Mouse (Mus musculus) cerebellum, postnatal 14 days (tissue): ENCODE measurements around the gene Hnf4a.
"Not testable (repeated sequence)": the region's sequence is repeated elsewhere in the genome, so short reads cannot be mapped to it uniquely, and the experiment has no call there.

Experiments
- DNase-seq, 2 experiments: peaks; one replicate each; pipeline ENCODE4 v3.0.0; 2021; ENCODE audit warnings: mixed read lengths in 2 of 2

Hnf4a gene

GRCm38 (mm10) chr2:163596057-163596872 lies 89.7 kb downstream of the Hnf4a start:
- DNase-seq, result peak in 1 of 2 experiments; percentile 15

DNA sequence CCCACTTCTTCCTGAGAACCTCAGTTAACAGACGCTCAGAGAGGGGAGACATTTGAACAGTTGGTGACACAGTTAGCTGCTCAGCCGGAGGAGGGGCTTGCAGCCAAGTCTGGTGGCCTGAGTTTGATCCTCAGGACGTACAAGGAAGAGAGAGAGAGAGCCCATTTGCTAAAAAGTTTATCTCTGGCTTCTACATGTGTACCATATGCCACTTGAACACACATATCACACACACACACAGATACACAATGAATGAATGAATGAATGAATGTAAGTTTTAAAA lies 90.2 kb downstream of the Hnf4a start:
- DNase-seq, result peak; percentile 45 to 59

DNA sequence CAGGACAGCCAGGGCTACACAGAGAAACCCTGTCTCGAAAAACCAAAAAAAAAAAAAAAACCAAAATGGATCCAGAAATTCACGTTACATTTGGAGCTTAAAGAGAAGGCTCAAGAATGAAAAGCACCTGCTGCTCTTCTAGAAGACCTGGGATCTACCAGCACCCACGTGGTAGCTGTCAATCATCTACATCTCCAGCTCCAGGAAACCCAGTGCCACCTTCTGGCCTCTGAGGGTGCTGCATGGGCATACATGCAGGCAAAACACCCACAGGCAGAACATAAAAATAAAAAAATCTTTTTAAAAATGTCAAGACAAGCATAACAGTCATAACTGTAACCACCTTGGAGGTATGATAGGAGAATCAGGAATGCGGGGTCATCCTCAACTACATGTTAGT lies 91.1 kb downstream of the Hnf4a start:
- peak; percentile 58 to 81 for DNase-seq

DNA sequence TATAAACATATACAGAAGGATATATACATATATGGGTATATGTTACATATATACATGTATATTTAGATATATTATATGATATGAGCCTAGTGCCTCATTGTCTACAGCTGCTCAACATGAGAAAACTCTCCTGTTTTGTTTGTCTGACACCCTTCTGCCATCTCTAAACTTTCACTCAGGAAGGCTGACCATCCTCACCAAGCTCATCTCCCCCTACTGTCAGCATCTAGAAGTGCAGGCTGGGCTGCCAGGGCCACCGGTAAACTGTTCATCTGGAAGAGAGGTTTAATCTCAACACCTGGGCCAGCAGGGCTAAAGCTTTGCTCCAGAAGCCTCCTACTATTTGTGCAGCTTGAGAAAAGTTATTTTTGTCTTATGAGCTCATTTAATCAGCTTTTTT lies 92.6 kb downstream of the Hnf4a start:
- peak; percentile 84 to 88 for DNase-seq

DNA sequence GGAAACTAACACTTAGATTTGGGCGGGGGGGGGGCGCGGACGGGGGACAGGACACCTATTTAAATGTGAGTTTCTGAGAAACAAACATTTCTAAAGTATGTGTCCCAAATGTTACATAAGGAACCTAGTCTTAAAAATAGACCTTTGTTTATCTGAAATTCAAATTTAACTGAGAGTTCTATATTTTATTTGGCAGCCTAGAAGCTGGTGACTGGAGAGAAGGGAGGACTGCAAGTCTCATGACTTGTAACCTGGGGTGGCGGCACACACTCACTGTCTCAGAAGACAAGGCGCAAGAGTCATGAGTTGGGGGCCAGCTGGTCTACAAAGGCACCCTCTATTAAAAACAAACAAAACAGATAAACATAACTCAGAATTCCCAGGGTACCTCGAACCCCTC lies 94.5 kb downstream of the Hnf4a start:
- DNase-seq, result no peak

- DNase-seq, result peak in 1 of 2 experiments; percentile 45
Observed at GRCm38 (mm10) chr2:163601712-163602100, 95.1 kb downstream of the Hnf4a start.

DNA sequence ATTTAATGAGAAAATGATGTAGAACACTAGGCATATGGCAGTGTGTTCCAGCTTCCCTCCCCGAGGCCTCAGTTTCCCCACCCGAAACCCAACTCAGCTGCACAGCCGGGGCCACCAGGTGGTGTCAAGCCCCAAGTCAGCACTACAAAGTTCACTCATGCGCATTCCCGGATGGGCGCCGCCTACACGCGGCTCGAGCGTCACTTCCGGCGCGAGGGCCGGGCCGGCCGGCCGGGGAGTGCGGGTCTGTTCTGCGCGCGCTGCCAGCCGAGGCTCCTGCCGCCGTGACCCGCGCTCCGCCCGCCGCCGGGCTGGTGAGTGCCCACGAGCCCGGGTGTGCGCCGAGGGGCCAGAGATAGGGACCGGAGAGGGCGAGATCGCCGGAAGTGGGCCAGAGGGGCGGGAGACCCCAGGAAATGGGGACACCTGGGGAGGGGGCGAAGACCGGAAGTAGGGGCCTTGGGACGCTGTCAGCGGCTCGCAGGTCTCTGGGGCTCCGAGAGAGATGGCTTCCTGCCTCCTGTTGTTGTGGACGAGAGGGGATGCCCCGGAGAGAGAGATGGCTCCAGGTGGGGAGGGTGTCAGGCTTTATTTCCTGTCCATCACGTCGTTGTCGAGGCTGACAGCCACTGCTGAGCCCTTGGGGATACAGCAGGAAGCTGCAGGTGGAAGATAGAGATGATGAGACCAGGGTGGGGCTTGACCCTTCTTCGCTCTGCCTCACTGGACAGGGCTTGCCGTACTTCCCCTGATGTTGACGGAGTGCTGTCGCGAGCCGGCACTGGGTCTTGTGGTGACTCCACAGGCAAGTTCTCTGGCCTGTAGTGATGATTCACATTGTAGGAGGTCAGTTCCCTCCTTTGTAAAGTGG lies 95.7 kb downstream of the Hnf4a start, which contains the start of gene Ttpal:
Gene Ttpal, plus strand, starts transcription at position 214 of the 871 bp plus-strand sequence.
- peak; percentile 90 to 92 for DNase-seq

- no peak for DNase-seq
Observed at GRCm38 (mm10) chr2:163606161-163606560, 99.6 kb downstream of the Hnf4a start.

DNA sequence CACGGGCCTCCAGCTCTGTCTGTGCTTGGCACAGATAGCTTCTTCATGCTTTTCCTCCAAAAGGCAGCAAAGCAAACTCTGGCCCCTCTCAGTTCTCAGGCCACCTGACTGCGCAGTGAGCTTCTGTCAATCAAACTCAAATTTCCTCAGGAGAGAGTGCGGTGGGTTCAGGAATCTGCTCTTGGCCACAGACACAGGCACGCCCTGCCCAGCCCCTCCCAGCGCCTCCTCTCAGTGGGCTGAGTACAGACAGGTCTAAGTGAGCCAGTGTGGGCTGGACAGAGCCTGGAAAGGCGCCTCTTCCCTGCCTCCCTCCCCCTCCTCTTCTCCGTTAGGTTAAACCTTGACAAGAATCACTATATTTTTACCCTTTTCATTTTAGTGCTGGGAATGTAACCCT lies 101.4 kb downstream of the Hnf4a start:
- no peak for DNase-seq

DNA sequence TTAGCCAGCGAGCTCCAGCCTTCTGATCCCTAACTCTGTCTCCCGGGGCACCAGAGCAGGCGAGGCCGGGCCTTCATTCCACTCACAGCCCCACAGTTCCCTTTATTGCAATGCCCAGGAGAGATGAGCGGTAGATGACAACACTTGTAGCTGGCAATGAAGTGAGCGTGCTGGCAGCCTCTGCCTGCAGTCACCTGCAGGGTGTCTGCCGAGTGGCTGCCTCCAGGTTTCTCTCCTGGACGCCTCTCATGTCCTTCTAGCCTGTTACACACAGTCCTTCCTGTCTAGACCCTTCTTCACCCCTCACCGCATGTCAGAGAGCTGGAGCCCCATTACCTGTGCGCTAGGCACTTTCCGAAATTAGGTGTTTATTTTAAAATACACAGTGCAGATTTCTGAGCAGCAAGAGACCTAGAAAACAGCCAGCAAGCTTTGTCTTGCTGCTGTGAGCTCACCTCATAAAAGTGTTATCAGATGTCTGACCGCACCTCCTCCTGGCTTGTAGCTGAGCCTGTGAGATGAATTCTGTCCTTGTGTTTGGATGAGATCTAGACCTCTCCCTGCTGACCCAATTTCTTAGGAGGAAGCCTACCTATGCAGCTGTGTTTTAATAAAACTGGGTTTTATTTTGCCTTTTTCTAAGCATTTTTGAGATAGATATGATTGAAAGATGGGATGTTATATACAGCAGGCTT lies 102.8 kb downstream of the Hnf4a start:
- DNase-seq, result peak in 1 of 2 experiments; percentile 32

GRCm38 (mm10) chr2:163611176-163611575 lies 104.6 kb downstream of the Hnf4a start:
- DNase-seq, result no peak

GRCm38 (mm10) chr2:163613206-163613605 lies 106.6 kb downstream of the Hnf4a start:
- no peak for DNase-seq

- no peak for DNase-seq
Observed at GRCm38 (mm10) chr2:163613990-163614389, 107.4 kb downstream of the Hnf4a start.

- DNase-seq, result no peak
Observed at GRCm38 (mm10) chr2:163615401-163615800, 108.8 kb downstream of the Hnf4a start.

DNA sequence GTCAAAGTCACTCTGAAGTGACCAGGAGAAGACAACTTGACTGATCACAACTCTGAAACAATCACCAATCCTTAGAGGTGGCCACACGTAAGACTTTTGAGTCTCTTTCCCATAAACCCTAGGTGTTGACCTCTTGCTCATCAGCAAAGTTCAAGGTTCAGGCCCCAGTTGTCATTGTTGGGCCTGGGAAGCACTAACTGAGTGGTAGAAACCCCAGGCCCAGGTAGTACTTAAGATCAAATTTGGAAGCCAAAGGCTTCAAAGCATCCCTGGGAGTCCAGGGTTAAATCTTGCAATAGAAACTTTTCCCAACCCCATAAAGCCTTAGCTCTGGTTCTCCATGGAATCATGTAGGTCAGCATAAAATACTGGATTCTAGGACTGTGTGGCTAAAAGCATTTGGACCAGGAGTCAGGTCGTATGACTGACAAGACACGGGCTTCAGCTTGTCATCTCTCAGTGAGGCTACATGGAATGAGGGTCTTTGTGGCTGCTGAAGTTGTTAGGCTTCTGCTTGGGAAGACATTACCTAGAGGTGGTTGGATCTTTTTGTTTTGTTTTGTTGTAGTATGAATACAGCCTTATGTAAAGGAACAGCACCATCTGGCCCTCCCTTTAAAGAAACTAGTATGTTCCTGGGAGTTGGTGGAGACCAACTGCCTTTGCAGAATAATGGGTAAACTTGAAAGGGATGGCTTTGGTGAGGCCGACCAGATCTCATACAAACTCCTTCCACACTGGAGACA lies 109.5 kb downstream of the Hnf4a start:
- DNase-seq, result no peak

GRCm38 (mm10) chr2:163616652-163617227 lies 110.1 kb downstream of the Hnf4a start:
- no peak for DNase-seq

- no peak for DNase-seq
Observed at GRCm38 (mm10) chr2:163617232-163617863, 110.7 kb downstream of the Hnf4a start.

GRCm38 (mm10) chr2:163617874-163618273 lies 111.3 kb downstream of the Hnf4a start:
- DNase-seq, result no peak

DNA sequence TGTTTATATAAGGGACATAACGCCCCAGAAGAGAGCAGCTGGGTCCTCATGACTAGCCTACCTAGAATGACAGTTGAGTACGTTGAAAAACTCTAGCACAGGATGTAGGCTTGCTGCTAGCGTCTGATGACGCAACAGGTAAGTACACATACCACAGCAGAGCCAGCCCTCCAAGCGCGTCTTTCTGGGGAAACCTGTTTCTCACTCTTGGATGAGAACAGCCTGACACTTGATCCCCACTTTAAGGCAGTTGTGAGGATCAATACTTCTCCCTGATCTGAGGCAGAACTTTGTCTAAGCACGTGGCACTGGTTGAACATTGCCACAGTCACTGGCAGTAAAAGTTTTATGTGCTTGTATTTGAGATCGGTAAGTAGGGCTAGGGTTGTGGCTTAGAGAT lies 113.8 kb downstream of the Hnf4a start:
- DNase-seq, result no peak

DNA sequence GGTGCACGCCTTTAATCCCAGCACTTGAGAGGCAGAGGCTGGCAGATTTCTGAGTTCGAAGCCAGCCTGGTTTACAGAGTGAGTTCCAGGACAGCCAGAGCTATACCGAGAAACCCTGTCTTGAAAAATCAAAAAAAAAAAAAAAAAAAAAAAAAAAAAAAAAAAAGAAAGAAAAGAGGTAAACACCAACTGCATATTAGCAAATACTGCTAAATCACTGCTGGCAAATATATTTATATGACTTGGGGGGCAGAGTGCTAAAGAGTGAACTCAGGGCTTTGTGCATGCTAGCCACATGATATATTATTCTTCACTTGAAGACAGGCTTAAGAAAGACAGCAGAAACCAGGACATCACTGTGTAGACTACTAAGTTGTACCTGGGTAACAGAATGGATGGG lies 114.8 kb downstream of the Hnf4a start:
- DNase-seq, result not testable (repeated sequence)
